Mouse (Mus musculus) thymus, postnatal 10 days (tissue): ENCODE results near the gene C1qtnf4.
"Not testable (repeated sequence)": the region's sequence is repeated elsewhere in the genome, so short reads cannot be mapped to it uniquely, and the experiment has no call there.

Source experiments
- DNase-seq, 2 experiments: peaks; one replicate each; pipeline ENCODE4 v3.0.0; 2021; ENCODE audit warnings: low spot score in 2 of 2

C1qtnf4 gene

DNA sequence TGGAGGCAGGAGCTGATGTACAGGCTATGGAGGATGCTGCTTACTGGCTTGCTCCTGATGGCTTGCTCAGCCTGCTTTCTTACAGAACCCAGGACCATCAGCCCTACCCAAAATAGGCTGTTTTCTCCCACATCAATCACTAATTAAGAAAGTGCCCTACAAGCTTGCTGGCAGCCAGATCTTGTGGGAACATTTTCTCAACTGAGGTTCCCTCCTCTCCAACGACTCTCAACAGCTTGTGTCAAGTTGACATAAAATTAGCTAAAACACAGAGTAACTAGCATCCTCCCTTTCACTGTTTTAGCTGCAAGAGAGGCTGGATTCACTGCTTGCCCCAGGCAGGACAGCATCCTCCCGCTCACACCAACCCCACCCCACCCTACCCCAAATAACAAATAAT lies 3.8 kb upstream of the C1qtnf4 start:
- no peak for DNase-seq

DNA sequence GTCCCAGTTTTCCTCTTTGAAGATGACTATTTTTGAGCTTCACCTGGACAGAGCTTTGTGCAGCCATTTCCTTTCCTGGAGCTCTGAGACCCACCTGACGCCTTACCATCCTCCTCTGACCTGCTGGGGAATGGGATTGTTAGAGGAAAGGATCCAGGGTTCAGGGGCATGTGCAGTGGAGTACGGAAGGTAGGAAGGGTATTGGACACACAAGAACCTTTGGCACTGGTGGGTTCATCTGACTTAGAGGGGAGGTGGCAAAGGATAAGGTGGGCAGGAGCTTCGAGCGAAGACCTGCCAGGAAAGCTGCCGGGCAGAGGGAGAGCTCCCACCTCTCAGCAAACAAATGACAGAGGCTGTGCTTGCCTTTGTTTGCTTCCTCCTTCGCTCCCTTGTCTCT lies 776 bp downstream of the C1qtnf4 start:
- no peak for DNase-seq

DNA sequence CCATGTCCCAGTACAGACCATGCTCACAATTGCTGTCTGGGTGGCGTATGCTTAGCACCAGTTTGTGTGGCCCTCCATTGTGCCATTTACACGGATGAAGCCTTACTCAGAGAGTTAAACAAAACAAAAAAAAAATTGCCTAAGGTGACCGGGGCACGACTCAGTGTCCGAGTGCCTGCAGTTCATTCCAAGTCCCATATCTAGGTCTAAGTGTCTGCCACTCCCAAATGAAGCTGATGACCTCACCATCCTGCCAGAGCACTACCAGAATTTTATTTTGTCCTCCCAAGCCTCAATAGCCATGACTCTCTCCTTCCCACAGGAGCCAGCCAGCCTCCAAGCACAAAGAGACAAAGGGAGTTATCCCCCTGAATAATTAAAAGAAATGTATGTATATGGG lies 2.0 kb downstream of the C1qtnf4 start:
- DNase-seq, result no peak

DNA sequence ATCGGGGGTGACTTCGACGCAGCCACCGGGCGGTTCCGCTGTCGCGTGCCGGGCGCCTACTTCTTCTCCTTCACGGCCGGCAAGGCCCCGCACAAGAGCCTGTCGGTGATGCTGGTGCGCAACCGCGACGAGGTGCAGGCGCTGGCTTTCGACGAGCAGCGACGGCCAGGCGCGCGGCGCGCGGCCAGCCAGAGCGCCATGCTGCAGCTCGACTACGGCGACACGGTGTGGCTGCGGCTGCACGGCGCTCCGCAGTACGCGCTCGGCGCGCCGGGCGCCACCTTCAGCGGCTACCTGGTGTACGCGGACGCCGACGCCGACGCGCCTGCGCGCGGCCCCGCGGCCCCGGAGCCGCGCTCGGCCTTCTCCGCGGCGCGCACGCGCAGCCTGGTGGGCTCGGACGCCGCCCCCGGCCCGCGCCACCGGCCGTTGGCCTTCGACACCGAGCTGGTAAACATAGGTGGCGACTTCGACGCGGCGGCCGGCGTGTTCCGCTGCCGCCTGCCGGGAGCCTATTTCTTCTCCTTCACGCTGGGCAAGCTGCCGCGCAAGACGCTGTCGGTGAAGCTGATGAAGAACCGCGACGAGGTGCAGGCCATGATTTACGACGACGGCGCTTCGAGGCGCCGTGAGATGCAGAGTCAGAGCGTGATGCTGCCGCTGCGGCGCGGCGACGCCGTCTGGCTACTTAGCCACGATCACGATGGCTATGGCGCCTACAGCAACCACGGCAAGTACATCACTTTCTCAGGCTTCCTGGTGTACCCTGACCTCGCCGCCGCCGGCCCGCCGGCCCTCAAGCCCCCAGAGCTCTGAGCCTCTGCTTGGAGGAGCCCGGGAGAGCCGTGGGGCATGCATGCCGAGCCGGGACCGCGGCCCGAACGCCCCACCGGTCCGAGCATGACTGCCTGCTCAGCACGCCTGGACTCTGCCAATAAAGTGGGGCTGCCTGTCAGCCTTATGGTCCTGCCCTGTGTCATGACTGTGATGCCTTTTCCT lies 4.2 kb downstream of the C1qtnf4 start:
- peak; percentile 20 to 41 for DNase-seq

DNA sequence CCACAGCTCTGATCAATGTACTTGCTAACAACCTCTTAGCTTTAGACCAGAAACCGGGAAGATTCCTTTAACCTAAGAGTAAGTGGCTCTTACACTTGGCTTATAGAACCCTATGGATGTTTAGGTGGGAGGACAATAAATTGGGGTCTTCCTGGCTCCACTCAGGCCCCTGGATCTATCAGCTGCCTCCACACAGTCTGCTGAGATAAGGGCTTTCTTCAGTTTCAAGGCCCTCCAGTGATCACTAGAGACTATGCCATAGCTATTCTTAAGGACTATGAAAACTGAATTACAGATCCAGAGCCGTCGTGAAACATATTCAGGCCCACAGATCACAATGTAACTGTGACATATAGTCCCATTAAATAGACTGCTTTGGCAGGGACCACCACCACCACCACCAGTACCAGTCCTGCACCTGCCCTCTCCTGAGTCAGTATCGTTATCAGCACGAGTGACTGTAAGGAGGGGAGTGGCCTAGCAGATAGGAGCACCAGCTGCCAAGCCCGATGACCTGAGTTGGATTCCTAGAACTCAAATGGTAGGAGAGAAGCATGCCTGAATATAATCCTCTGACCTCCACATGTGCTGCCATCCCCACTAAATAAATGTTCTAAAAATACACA lies 8.1 kb downstream of the C1qtnf4 start:
- no peak for DNase-seq

DNA sequence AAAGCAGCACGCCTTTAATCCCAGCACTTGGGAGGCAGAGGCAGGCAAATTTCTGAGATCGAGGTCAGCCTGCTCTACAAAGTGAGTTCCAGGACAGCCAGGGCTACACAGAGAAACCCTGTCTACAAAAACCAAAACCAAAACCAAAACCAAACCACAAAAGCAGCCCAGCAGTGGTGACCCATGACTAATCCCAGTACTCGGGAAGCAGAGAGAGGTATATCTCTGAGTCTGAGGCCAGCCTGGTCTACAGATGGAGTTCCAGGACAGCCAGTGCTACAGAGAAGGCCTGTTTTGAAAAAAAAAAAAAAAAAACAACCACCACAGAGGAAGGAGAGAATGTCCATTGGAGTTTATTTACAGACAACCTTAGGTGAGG lies 8.6 kb downstream of the C1qtnf4 start:
- DNase-seq, result not testable (repeated sequence)

DNA sequence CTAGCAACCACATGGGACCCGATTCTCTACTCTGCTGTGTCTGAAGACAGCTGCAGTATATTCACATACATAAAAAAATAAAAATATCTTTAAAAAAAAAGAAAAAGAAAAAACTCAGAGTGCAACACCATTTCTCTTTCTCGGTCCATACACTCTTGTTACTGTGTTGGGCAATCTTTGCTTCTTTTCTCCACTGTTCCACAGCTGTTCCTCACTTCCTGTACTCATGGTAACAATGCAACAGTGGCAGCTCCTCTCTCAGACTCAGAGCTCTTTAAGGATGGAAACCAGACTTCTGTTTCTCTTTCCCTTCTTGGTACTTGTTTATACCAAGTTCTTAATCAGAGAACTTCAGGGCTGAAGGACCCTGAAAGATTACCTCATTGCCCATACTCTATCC lies 17.7 kb downstream of the C1qtnf4 start:
- DNase-seq, result no peak

DNA sequence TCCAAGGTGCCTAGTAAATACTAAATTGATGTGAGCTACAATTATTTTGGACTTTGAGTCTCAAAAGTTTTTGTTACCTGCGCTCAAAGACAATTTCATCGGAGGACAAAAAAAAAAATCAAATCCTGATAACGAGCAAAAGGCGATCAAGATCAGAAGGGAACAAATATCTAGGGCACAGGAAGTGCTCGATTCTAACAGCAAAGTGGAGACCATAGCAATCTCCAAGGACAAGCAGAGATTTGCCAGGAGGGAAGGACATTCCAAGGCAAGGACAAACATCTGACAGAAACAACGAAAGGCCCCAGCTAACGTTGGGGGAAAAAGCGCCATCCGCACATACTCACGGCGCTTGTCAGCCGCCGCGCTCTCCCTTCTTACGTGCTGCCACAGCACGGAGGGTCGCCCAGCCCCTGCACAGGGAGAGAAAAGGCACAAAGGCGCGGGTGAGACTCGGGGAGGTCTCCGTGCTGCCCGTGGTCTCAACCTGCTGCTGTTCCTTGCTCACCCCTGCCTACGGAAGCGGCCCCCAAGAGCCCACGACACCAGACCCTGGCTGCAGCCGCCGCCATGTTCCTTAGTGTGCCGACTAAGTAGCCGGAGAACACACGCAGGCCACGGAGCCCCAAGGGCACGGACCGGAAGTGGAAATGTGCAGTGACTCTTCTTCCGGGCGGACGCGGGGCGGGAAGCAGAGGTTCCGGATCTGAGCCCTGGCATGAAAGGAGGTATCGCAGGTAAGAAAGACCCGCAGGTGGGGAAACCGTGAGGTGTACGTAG lies 18.6 kb downstream of the C1qtnf4 start, which contains the start of the genes Kbtbd4 and Ndufs3:
Kbtbd4 (plus strand) TSS at position 665 of the 780 bp plus-strand sequence.
Ndufs3 (minus strand) TSS at position 752 of the 780 bp plus-strand sequence.
- peak; percentile 79 to 85 for DNase-seq

DNA sequence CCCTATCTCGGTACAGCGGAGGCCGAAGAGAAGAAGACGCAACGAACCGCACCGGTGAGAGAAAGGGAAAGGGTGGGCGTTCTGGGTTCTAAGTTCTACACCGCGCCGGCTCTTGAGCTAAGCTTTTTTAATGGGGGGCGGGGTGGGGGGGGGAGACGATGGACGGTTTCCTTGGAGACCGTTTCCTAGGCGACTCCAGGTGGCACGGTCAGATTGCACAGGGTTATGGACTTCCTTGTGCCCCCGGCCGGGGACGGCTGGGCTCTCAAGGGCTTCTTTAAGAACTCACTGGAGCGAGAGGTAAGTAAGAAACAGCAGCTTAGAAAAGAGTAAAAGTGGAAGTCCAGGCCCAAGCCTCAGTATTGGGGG lies 19.2 kb downstream of the C1qtnf4 start:
- no peak for DNase-seq

DNA sequence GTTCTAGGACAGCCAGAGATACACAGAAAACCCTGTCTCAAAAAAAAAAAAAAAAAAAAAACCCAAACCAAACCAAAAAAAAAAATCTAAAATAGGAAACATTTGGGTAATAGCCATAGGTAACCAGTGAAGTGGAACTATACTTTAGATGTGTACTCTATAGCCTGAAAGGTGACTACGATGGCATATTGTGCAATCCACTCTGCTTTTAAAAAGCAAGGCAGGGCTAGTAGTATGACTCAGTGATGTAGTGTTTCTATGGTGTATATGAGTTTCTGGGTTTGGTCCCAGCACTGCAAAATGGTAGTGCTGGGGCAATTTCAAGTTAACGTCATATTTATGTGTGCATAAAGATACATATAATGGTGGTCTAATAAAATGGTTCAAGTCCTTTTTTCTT lies 21.1 kb downstream of the C1qtnf4 start:
- DNase-seq, result no peak

DNA sequence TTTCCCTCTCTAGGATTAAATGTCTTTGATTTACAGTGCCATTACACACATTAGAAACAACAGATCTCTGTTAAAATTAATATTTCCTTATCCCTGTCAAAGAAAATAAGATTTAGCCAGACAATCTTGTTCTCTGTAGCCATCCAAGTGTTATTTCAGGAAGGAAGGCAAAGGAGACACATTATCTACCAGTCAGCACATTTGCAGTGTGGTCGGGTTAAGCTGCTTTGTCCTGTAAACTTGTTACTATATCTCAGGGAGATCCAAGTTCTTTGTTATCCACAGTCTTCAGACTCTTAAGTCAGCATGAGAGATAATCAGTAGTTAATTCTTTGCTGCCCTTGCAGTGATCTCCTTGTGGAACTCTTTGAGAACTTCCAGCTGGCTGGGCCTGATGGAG lies 25.2 kb downstream of the C1qtnf4 start:
- no peak for DNase-seq

DNA sequence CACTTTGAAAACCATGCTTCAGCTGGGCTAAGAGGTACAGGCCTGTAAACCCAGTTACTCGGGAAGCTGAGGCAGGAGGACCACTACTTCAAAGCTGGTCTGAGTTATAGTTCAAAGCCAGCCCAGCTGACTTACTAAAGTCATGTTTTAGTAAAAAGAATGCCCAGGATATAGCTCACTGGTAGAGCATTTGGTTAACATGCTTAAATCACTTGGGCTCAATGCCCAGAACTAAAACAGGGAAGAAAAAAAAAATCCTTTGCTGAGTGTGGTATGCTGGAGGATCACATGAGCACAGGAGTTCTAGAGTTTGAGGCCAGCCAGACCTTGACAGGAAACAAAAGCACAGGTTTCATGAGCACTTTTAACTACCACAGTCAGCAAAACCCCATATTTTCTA lies 26.0 kb downstream of the C1qtnf4 start:
- DNase-seq, result no peak

DNA sequence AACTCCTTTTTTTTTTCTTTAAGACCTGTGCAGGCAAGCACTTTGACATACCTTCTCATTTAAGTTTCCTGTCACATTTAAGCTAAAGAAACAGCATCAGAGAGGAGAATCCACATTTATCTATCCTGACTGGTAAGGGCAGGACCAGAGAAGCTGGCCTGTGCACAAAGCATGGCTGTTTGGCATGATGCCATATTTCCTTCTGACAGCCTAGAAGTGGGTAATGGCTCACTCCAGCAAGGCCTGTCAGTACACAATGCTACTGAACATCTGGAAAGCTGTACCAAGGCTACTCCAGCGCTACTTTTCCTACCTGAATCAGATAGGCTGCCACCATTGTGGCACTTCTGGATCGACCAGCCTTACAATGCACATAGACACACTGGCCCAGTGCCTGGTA lies 28.0 kb downstream of the C1qtnf4 start:
- no peak for DNase-seq

DNA sequence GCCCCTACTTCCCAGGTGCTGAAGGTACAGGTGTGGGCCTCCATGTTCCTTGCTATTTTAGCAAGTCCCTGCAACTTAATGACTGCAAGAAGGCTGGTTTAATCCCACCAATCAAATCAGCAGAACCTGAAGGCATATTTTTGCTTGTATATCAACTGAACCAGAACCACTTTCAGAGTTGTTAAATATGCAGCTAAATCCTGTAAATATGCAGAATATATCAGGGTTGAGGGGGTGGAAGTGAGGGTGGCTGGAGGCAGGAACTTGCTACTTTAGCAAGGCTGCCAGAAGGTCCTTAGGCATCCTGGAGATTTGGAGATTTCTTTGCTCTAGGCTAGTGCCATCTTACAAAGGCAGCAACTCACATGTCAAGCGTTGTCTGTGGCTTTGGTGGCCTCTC lies 29.9 kb downstream of the C1qtnf4 start:
- DNase-seq, result no peak

DNA sequence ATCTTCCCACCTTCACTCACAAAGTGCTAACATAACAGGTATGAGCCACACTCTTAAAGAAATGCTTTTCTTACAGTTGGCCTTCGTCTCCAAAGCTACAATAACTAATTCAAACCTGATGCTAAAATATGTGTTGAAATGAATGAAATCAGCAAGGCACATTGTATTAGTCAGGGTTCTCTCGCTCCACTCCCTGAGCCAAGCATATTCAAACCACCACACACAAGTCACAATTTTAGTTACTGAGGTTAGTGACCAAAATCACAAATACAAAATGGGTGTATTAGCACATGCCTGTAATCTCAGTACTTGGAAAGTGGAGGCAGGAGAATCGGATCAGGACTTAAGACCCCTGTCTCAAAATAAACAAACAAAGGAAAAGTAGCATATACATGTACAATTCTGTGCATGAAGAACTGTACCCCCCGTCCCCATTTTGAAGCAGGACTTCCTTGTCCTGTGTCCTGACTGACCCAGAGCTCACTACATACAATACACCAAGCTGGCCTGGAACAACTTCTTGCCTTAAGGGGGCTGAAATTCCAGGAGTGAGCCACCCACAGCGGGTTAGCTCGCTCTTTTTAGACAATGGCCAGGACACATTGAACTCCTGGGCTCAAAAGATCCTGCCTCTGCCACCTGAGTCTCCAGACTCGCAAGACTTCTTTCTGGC lies 31.0 kb downstream of the C1qtnf4 start:
- no peak for DNase-seq

DNA sequence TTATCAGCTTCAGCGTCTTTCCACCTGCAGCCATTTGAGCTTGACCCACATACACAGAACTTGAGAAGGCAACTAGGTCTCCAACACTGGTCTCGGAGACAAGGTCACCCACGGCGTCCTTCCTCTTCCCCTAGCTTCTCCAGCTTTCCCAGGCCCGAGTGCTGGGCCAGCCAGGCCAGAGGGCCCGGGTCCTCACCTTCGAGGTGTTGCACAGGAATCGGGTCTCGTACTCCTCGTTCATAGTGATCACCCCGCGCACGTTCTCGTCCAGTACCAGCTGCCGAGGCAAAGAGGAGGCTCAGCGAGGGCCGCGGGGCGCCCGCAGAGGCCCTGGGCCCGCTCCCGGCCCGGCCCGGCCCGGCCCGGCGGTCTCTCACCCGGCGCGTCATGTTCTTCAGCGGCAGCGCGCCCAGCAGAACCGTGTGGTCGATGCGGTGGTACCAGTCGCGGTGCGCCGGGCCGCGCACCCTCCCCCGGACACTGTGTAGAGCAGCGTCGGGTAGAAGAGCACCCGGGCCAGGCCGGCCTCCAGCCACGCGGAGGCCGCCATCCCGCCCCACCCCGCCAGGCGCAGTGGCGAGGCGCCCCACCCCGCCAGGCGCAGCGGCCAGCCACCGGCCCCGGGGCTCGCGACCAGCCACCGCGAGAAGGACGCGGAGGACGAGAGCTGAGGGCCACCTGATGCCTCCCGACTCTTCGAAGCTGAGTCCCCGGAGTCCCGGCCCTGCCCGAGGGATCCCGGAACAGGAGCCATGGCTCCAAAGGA lies 31.8 kb downstream of the C1qtnf4 start:
- peak; percentile 23 to 47 for DNase-seq

DNA sequence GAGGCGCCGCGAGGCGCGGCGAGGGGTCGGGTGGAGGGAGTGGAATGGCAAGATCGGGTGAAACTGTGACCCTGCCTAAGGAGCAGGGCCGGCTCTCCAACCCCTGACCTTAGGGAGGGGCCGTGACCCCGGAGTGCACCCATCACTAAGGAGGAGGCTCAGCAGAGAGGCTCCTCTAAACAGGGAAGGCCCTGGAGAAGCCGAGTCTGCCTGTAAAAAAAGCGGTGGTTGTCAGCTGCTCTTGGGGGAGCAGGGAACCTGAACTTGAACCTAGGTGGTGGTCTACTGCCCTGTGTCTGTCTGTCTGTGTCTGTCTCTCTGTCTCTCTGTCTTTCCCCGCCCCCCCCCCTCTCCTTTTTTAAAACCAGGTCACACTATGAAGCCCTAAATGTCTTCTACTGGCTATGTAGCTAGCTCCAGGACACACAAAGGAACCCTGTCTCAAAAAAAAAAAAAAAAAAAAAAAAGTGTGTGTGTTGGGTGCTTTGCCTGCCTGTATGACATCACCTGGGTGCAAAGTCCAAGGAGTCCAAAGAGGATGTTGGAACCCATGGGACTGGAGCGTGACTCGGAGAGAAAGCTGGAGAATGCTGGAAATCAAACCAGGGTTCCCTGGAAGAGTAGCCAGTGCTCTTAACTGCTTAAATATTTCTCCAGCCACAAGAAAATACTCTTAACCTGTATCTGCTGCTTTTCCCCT lies 32.5 kb downstream of the C1qtnf4 start:
- DNase-seq, result no peak

DNA sequence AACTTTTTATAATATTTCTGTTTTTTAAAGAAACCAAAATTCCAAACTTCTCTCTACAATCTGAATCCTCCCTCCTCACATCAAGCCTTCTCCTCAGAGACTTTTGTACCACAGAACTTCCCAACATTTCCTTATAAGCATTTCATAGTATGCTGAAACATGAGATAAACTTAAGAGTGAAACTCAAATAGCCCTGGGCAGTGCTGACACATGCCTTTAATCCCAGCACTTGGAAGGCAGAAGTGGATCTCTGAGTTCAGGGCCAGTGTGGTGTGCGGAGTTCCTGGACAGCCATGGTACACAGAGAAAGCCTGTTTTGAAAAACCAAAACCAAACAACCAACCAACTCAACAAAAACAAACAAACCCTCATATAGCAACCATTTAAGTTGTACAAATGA lies 35.5 kb downstream of the C1qtnf4 start:
- no peak for DNase-seq

DNA sequence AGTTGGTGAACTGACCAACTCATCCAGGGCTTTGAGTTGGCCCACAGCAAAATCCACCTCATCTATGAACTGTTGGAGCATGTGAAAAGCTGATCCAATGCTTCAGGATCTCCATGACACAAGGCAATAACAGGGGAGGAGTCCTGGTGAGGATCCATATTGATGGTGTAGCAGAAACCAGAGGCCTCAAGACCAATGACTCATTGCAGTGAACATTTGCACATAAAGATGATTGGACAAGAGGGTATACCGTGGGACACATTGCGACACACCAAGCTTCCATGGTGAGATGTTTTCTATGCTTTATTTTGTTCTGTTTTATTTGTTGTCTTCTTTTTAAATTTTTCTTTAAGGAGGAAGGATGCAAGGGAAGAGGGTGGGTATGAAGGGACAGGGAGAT lies 37.0 kb downstream of the C1qtnf4 start:
- no peak for DNase-seq

DNA sequence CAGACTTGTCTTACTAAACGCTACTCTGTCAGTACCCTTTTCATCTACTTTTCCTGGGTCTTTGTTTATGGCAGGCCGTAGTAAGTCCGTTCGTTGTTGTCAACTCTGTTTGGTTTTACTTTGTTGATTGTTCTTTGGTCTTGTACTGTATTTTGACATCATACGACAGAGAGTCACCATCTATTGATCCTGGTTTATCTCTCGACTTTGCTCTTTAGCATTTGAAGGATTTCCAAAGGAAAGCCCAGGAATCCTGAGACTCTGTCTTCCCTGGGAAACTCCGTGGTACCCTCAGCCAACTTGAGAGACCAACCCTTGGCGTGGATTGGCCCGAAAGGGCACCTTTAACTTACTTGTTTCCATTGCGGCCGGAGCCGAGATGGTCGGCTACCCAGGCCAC lies 42.9 kb downstream of the C1qtnf4 start:
- no peak for DNase-seq
